Mouse (Mus musculus): Measurements from ENCODE around the gene Spag9.

The Spag9 gene

GRCm38 (mm10) chr11:93957746-93958145, 38.1 kb upstream of the Spag9 start:
- TF ChIP-seq POU5F1 (IDR thresholded peaks at IDR 0.05; ENCODE audit: borderline replicate concordance, low read length) (no peak), CTCF (conservative IDR thresholded peaks at IDR 0.05; ENCODE audit: low read length) (no peak), NANOG (IDR thresholded peaks at IDR 0.05; ENCODE audit: borderline replicate concordance, low read length) (no peak)
- Histone ChIP-seq H3K9me3 (ENCODE audit: low read length) (no peaks in the 10 kb centered on the region), H3K4me1 (replicated peaks; ENCODE audit: low read depth, low read length) (peaks cover 72% of the 10 kb centered on the region), H3K27me3 (ENCODE audit: insufficient read depth, low read length) (no peaks in the 10 kb centered on the region), H3K36me3 (ENCODE audit: insufficient read depth, low read length) (peaks cover 73% of the 10 kb centered on the region), H3K4me3 (replicated peaks; ENCODE audit: low read length) (no peak overlapping the region)

- H3K4me1 ChIP-seq (replicated peaks; ENCODE audit: low read depth, low read length) = peaks cover 86% of the 10 kb centered on the region
- H3K9me3 ChIP-seq (ENCODE audit: low read length) = no peaks in the 10 kb centered on the region
- no peak for TF ChIP-seq NANOG (IDR thresholded peaks at IDR 0.05; ENCODE audit: borderline replicate concordance, low read length)
- TF ChIP-seq POU5F1 (IDR thresholded peaks at IDR 0.05; ENCODE audit: borderline replicate concordance, low read length) = no peak
- no peak for TF ChIP-seq CTCF (conservative IDR thresholded peaks at IDR 0.05; ENCODE audit: low read length)
- H3K27me3 ChIP-seq (ENCODE audit: insufficient read depth, low read length) = no peaks in the 10 kb centered on the region
- H3K4me3 ChIP-seq (replicated peaks; ENCODE audit: low read length) = no peak overlapping the region
- peaks cover 86% of the 10 kb centered on the region for H3K36me3 ChIP-seq (ENCODE audit: insufficient read depth, low read length)
Measured at GRCm38 (mm10) chr11:93961482-93961881, 34.4 kb upstream of the Spag9 start.

GRCm38 (mm10) chr11:93963013-93963412, 32.9 kb upstream of the Spag9 start:
- H3K9me3 ChIP-seq (ENCODE audit: low read length) = no peaks in the 10 kb centered on the region
- no peak for TF ChIP-seq POU5F1 (IDR thresholded peaks at IDR 0.05; ENCODE audit: borderline replicate concordance, low read length)
- TF ChIP-seq NANOG (IDR thresholded peaks at IDR 0.05; ENCODE audit: borderline replicate concordance, low read length) = no peak
- no peak for TF ChIP-seq CTCF (conservative IDR thresholded peaks at IDR 0.05; ENCODE audit: low read length)
- no peak overlapping the region for H3K4me3 ChIP-seq (replicated peaks; ENCODE audit: low read length)
- H3K36me3 ChIP-seq (ENCODE audit: insufficient read depth, low read length) = peaks cover 80% of the 10 kb centered on the region
- no peaks in the 10 kb centered on the region for H3K27me3 ChIP-seq (ENCODE audit: insufficient read depth, low read length)
- peaks cover 80% of the 10 kb centered on the region for H3K4me1 ChIP-seq (replicated peaks; ENCODE audit: low read depth, low read length)

DNA sequence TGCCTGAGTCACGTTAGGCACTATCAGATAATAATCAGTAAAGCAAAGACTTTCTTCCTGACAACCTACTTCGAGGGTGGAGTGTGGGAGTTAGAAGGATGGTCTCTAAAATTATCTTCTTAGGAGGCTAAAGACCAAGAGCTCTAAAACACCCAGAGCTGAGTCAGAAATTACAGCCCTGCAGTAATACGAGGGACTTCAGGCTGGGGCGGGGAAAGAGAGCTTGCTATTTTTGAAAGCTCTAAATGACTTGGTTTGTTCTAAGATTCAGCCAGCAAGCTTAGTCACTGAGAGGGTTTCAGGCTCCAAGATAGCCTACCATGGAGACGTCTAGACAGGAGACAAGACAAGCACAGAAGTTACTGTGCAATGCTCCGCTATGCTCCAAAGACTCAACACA, 30.5 kb upstream of the Spag9 start:
- Histone ChIP-seq H3K27me3 (ENCODE audit: insufficient read depth, low read length) (no peaks in the 10 kb centered on the region), H3K4me3 (replicated peaks; ENCODE audit: low read length) (peak overlapping the region; percentile 52), H3K36me3 (ENCODE audit: insufficient read depth, low read length) (peaks cover 56% of the 10 kb centered on the region), H3K4me1 (replicated peaks; ENCODE audit: low read depth, low read length) (peaks cover 83% of the 10 kb centered on the region), H3K9me3 (ENCODE audit: low read length) (no peaks in the 10 kb centered on the region)
- TF ChIP-seq POU5F1 (IDR thresholded peaks at IDR 0.05; ENCODE audit: borderline replicate concordance, low read length) (no peak), CTCF (conservative IDR thresholded peaks at IDR 0.05; ENCODE audit: low read length) (no peak), NANOG (IDR thresholded peaks at IDR 0.05; ENCODE audit: borderline replicate concordance, low read length) (no peak)

DNA sequence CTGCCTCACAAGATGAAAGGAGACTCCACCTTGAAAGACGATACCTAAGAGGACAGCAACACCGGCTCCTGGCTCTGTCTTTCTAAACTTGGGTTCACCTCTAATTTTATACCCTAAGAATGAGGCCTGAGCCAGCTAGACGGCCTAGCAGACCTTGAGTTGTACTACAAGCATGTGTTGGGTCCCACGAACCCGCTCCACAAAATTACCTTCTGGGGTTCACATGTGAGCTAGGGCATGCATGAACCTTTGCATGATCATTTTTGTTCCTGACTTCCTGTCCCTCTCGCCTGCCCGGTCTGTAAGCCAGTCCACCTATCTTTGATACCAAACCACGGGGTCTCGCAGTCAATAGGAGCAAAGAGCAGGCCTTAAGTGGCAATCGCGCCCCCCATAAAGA, 28.5 kb upstream of the Spag9 start:
- H3K4me1 ChIP-seq (replicated peaks; ENCODE audit: low read depth, low read length) = peaks cover 77% of the 10 kb centered on the region
- H3K27me3 ChIP-seq (ENCODE audit: insufficient read depth, low read length) = no peaks in the 10 kb centered on the region
- peaks cover 38% of the 10 kb centered on the region for H3K36me3 ChIP-seq (ENCODE audit: insufficient read depth, low read length)
- H3K9me3 ChIP-seq (ENCODE audit: low read length) = peaks cover 11% of the 10 kb centered on the region; the same call in 1 of the 2 replicates
- H3K4me3 ChIP-seq (replicated peaks; ENCODE audit: low read length) = peak overlapping the region; percentile 93
- TF ChIP-seq NANOG (IDR thresholded peaks at IDR 0.05; ENCODE audit: borderline replicate concordance, low read length) (no peak), POU5F1 (IDR thresholded peaks at IDR 0.05; ENCODE audit: borderline replicate concordance, low read length) (no peak), CTCF (conservative IDR thresholded peaks at IDR 0.05; ENCODE audit: low read length) (no peak)

DNA sequence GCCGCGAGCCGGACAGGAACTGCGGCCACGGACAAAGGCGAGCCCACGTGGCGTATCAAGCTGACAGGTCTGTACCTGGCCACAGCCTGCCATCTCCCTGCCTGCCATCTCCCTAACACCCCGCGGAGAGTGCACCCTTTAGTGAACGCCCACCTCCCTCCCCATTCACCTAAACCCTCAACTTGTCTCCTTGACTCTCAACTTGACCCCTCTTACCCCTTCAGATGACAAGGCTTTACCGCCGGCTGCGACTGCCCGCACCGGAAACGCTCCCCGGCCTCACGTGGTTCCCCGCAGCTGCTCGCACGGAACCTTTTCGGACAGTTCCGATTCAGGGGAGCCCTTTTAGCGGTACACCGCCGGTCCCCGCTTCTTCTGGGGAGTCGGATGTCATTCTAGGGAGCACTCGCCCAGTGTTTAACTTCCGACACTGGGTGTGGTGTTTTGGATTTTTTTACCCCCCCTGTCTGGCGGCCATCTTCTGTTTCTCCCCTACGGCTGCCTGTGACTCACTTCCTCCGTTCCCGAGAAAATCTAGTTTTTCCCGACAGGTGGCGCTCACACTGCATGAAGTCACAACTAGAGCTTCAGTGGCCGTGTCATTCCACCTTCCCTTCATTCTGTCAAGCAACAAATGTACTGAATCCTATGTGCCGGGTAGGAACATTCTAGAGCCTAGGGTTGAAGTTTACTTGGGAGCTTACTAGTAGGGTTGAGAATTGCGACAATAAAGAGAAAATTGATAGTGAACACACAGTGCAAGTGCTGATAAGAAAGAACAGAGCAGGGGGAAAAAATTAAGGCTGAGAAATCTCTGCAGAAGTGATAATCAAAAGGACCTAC, 27.7 kb upstream of the Spag9 start, which contains the start of the genes Gm20390 and Nme1:
TSS of gene Gm20390 (minus strand) at position 289 of the 843 bp plus-strand sequence.
TSS of gene Nme1 (minus strand) at position 517 of the 843 bp plus-strand sequence.
- peaks cover 30% of the 10 kb centered on the region for H3K36me3 ChIP-seq (ENCODE audit: insufficient read depth, low read length)
- TF ChIP-seq POU5F1 (IDR thresholded peaks at IDR 0.05; ENCODE audit: borderline replicate concordance, low read length) (peak; percentile 17; the same call in 1 of the 2 replicates), NANOG (IDR thresholded peaks at IDR 0.05; ENCODE audit: borderline replicate concordance, low read length) (no peak), CTCF (conservative IDR thresholded peaks at IDR 0.05; ENCODE audit: low read length) (no peak)
- H3K27me3 ChIP-seq (ENCODE audit: insufficient read depth, low read length) = no peaks in the 10 kb centered on the region
- H3K4me1 ChIP-seq (replicated peaks; ENCODE audit: low read depth, low read length) = peaks cover 72% of the 10 kb centered on the region
- peak within 1 kb of the TSS; percentile 93 for H3K4me3 ChIP-seq (replicated peaks; ENCODE audit: low read length)
- H3K9me3 ChIP-seq (ENCODE audit: low read length) = peaks cover 12% of the 10 kb centered on the region; the same call in 1 of the 2 replicates

DNA sequence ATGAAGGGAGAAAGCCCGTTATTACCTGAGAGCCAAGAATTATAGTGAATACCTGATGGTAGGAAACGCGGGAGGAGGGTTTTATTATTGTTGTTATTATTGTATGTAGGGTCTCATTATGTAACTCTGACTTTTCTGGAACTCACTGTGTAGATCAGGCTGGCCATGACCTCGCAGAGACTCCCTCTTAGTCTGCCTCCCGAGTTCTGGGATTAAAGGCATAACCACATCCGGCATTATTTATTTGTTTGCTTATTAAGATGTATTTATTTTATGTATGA, 27.1 kb upstream of the Spag9 start:
- TF ChIP-seq NANOG (IDR thresholded peaks at IDR 0.05; ENCODE audit: borderline replicate concordance, low read length) (no peak), POU5F1 (IDR thresholded peaks at IDR 0.05; ENCODE audit: borderline replicate concordance, low read length) (no peak), CTCF (conservative IDR thresholded peaks at IDR 0.05; ENCODE audit: low read length) (no peak)
- H3K36me3 ChIP-seq (ENCODE audit: insufficient read depth, low read length) = peaks cover 24% of the 10 kb centered on the region
- H3K4me3 ChIP-seq (replicated peaks; ENCODE audit: low read length) = 0 out of 2 replicates have a peak overlapping the region, but pooled peaks have one; percentile 51
- H3K27me3 ChIP-seq (ENCODE audit: insufficient read depth, low read length) = no peaks in the 10 kb centered on the region
- H3K9me3 ChIP-seq (ENCODE audit: low read length) = peaks cover 12% of the 10 kb centered on the region; the same call in 1 of the 2 replicates
- peaks cover 69% of the 10 kb centered on the region for H3K4me1 ChIP-seq (replicated peaks; ENCODE audit: low read depth, low read length)

DNA sequence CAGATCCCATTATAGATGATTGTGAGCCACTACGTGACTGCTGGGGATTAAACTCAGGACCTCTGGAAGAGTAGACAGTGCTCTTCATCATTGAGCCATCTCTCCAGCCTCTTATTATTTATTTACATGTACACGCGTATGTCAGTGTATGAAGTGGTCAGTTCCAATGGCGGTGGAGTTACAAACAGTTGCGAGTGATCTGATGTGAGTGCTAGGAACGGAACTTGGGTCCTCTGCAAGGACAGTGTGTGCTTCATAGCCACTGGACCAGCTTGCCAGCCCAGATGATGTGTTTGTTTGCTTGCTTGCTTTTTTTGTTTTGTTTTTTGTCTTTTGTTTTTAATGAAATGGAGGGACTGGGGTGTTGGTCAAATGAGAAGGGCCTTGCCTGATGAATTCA, 26.7 kb upstream of the Spag9 start:
- Histone ChIP-seq H3K27me3 (ENCODE audit: insufficient read depth, low read length) (no peaks in the 10 kb centered on the region), H3K4me1 (replicated peaks; ENCODE audit: low read depth, low read length) (peaks cover 69% of the 10 kb centered on the region), H3K4me3 (replicated peaks; ENCODE audit: low read length) (no peak overlapping the region), H3K36me3 (ENCODE audit: insufficient read depth, low read length) (peaks cover 20% of the 10 kb centered on the region), H3K9me3 (ENCODE audit: low read length) (peaks cover 12% of the 10 kb centered on the region; the same call in 1 of the 2 replicates)
- TF ChIP-seq NANOG (IDR thresholded peaks at IDR 0.05; ENCODE audit: borderline replicate concordance, low read length) = no peak
- no peak for TF ChIP-seq POU5F1 (IDR thresholded peaks at IDR 0.05; ENCODE audit: borderline replicate concordance, low read length)
- no peak for TF ChIP-seq CTCF (conservative IDR thresholded peaks at IDR 0.05; ENCODE audit: low read length)
